Mouse (Mus musculus) megakaryocyte, adult 5-6 weeks (primary cell): ENCODE measurements at regions not wholly inside any gene's neighbourhood (a gene's known extent, or its start where the extent isn't known, plus 50 kb on each side); places are given as distances from the start of the nearest gene placed in this dataset.

Experiments used
- ATAC-seq: 2 replicates; pipeline ENCODE4 v1.8.0; 2016; ENCODE audit warnings: mild to moderate bottlenecking, inconsistent platforms; ENCODE audit not compliant: poor library complexity, severe bottlenecking

- no peak for ATAC-seq
These were observed 51.8 kb upstream of the Cdkn2b start for GRCm38 (mm10) chr4:89362650-89363049.

DNA sequence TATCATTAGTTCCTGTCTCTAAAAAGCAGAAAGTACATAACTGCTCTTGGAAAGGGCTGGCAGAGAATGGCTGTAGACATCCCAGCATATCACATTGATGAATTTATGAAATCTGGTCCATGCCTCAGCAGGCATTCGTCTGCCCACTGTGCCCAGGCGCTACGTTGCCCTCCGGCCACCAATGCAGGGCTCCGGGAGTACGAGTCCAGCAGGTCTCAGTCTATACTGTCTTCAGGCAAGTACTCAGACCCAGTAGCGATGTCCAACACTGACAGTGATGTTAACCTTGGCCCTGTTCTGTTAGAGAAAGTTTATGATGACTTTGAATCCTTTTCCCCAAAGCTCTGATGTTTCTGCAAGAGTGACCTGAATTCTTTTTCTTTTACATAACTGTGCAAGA is 50.5 kb upstream of the Cdkn2b start:
- ATAC-seq = no peak
